Mouse (Mus musculus) effector memory CD4-positive, alpha-beta T cell, adult 7 months (primary cell): Measurements from ENCODE around the gene Mosmo. TPM values are rescaled to one million over a fixed set of nuclear protein-coding genes. Genes with fewer than 3 reads are reported as not detected.

Source experiments
- polyA plus RNA-seq: library from polyadenylated mRNA; unstranded; fragments of 100-300 nt; shearing (Covaris generic); gene quantifications from one replicate; pipeline ENCODE4 v1.2.1, GENCODE M21; 2017

The Mosmo gene
- 21.8 TPM for polyA plus RNA-seq

DNA sequence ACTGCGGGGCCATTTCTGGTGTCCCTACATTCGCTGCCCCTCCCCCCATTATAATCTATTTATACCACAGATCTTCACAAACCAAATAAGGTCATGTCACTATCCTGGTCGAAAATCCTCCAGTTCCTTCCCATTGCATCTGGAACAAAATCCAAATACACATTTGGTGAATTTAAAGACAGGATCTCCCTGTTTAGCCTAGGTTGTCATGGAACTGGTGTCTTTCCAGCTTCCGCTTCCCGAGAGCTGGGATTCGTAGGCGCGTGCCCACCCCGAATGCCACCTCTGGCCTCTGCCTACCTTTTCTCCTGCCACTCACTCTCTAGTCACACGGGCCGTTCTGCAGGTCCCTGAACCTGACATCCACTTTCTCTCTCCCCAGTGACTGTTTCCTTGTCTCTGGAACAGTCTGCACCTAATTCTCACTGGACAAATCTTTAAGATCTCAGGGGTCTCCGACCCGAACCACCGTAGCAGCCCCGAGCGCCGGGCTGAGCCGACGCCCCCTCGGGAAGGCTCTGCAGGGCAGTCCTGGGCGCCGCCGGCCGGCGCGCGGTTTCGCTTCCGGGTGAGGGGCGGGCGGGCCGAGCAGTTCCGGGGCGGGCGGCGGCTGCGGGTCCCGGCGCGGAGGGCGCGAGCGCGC lies at the start of gene Mosmo:
Mosmo (plus strand) TSS at position 618 of the 643 bp plus-strand sequence.

DNA sequence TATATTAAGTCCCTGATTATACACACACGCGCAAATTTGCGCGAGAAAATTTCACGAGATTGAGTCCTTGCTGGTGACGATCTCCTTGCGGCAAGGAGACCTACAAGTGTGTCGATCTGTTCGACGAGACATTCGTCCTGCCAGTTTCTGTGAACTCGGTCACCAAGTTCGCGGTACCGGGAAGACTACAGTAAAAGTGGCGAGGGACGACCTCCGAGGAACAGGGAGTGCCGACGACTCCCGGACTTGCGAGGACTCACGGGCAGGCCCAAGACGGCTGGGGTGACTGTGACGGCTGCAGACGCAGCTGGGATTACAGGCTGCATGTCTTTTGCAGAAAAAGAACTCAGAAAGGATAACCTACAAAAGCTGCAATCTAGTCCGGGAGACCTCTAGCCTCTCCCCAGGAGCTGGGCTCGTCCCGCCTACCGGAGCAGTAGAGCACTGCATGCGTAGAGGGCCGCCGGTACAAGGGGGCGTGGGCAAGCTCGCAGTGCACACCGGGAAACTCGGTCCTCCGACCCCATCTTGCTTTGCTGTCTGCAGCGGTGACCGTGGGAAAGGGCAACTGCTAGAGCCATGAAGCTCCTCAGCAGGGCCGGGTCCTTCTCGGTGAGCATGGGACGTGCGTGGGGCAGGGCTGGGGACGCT lies 42.6 kb upstream of the Mosmo start, which contains the start of gene Uqcrc2:
Uqcrc2 (plus strand) TSS at position 466 of the 651 bp plus-strand sequence.

DNA sequence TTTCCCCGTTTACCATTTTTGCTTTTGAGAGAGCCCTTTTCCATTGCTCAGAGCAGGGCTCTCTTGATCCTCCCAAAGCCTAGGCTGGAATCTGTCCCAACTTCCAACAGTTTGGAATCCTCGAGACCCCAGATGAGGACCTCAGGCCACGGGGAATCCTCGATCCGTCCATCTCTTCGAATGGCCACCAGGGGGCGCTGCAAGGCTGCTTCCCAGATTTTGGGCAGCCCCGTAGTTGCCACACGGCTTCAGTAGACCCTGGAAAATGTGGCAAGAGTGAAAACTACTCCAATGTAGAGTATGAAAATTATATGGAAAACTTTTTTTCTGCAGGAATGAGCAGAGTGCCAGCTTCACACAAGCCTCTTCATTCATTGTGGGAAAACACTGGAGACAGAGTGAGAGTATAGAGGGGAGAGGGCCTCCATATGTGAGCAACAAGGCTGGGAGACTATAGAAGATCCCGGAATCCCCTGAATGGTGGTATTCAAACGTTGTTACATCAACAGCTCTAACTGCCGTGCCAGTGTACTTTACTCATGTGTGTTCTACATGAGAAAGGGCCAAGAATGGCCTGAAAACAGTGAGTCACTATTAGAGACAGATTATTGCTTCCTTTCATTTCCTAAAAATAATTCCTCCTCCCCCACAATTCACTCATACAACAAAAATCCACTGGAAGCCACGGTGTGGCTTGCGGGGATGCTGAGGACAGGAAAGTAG lies 7.1 kb upstream of the Mosmo start, which contains the start of gene Pdzd9:
Pdzd9 (minus strand) TSS at position 191 of the 723 bp plus-strand sequence.

DNA sequence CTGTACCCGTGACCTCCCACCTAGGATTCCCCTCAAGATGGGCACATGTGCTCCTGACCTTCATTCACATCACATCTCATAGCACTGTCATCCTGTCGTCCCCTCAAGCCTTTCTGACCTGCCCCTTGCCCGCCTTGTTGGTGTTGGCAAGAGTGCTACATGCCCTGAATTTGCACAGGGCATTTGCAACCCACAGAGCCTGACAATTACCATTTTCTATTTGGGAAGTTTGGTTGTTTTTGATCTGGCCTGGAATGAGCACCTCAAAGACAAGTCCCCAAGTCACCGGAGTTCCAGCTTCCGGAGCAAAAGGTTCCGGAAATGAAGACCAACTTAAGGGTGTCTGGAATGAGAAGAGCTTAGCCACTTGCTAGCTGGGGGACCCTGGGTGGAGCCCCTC lies 61.6 kb downstream of the Mosmo start, which contains the start of gene Vwa3a:
Vwa3a (plus strand) TSS at position 301 of the 400 bp plus-strand sequence.

Other genes with a start within 250 kb of the Mosmo start
- 101 TPM for gene Uqcrc2, start 42.4 kb upstream of the Mosmo start, polyA plus RNA-seq
- 0.38 TPM for gene Pdzd9, start 7.3 kb upstream of the Mosmo start, polyA plus RNA-seq
- 0.43 TPM for gene Vwa3a, start 61.7 kb downstream of the Mosmo start, polyA plus RNA-seq
- gene Gm5737, start 134.7 kb downstream of the Mosmo start, polyA plus RNA-seq = not detected
- 1.6 TPM for gene Eef2k, start 165.2 kb downstream of the Mosmo start, polyA plus RNA-seq
- 22.8 TPM for gene Polr3e, start 240.1 kb downstream of the Mosmo start, polyA plus RNA-seq